Mouse (Mus musculus) c-Kit-negative CD71-positive TER-119-positive erythroid progenitor cells, embryonic 14.5 days (primary cell): ENCODE data around the gene Vmp1.

Experiments used
- DNase-seq: peaks from one replicate; pipeline ENCODE4 v3.0.0-alpha.2; 2013; ENCODE audit warnings: low read depth, low spot score

Vmp1 gene

GRCm38 (mm10) chr11:86585598-86585984 is 98.0 kb downstream of the Vmp1 start:
- no peak for DNase-seq

GRCm38 (mm10) chr11:86584898-86585597 is 98.6 kb downstream of the Vmp1 start:
- no peak for DNase-seq

- no peak for DNase-seq
These were observed 99.4 kb downstream of the Vmp1 start for GRCm38 (mm10) chr11:86583990-86584897.

GRCm38 (mm10) chr11:86583313-86583825 is 100.3 kb downstream of the Vmp1 start:
- DNase-seq, result no peak

- no peak for DNase-seq
These were observed 100.9 kb downstream of the Vmp1 start for GRCm38 (mm10) chr11:86582543-86583260.

- DNase-seq, result no peak
These were observed 101.6 kb downstream of the Vmp1 start for GRCm38 (mm10) chr11:86581943-86582542.

GRCm38 (mm10) chr11:86581250-86581753 is 102.3 kb downstream of the Vmp1 start:
- peak; percentile 50 for DNase-seq

- no peak for DNase-seq
These were observed 103.1 kb downstream of the Vmp1 start for GRCm38 (mm10) chr11:86580319-86581113.

GRCm38 (mm10) chr11:86579731-86580318 is 103.8 kb downstream of the Vmp1 start:
- no peak for DNase-seq

- DNase-seq, result no peak
These were observed 104.6 kb downstream of the Vmp1 start for GRCm38 (mm10) chr11:86578809-86579730.

- no peak for DNase-seq
These were observed 105.4 kb downstream of the Vmp1 start for GRCm38 (mm10) chr11:86578106-86578808.

GRCm38 (mm10) chr11:86577231-86577630 is 106.4 kb downstream of the Vmp1 start:
- no peak for DNase-seq

GRCm38 (mm10) chr11:86575632-86576378 is 107.8 kb downstream of the Vmp1 start:
- no peak for DNase-seq

- no peak for DNase-seq
These were observed 109.2 kb downstream of the Vmp1 start for GRCm38 (mm10) chr11:86574408-86574807.

- DNase-seq, result no peak
These were observed 109.9 kb downstream of the Vmp1 start for GRCm38 (mm10) chr11:86573646-86574231.

GRCm38 (mm10) chr11:86572623-86573022 is 111.0 kb downstream of the Vmp1 start:
- no peak for DNase-seq

GRCm38 (mm10) chr11:86571871-86572270 is 111.8 kb downstream of the Vmp1 start:
- no peak for DNase-seq
